Mouse (Mus musculus): ENCODE measurements around the gene Adgrb2.

- TF ChIP-seq POLR2A (IDR thresholded peaks at IDR 0.05; ENCODE audit: control insufficient read depth in 1 of 2, insufficient read depth in 1 of 2, low read depth in 1 of 2, low read length in 2 of 2, poor library complexity in 1 of 2), result no peak
- TF ChIP-seq CTCF (IDR thresholded peaks at IDR 0.05 in 2 of 3, conservative IDR thresholded peaks at IDR 0.05 in 1 of 3; ENCODE audit: control insufficient read depth in 1 of 3, insufficient read depth in 1 of 3, low read depth in 2 of 3, low read length in 3 of 3, poor library complexity in 1 of 3, severe bottlenecking in 1 of 3), result no peak
- no peak for TF ChIP-seq SIN3A (IDR thresholded peaks at IDR 0.05; ENCODE audit: low read length)
- TF ChIP-seq USF1 (IDR thresholded peaks at IDR 0.05; ENCODE audit: low read depth, low read length), result no peak
- TF ChIP-seq MAZ (IDR thresholded peaks at IDR 0.05; ENCODE audit: low read depth, low read length), result no peak
- no peak for TF ChIP-seq SMC3 (IDR thresholded peaks at IDR 0.05; ENCODE audit: low read depth, low read length)
- TF ChIP-seq HCFC1 (IDR thresholded peaks at IDR 0.05; ENCODE audit: low read depth, low read length), result no peak
- no peak for TF ChIP-seq ZC3H11A (IDR thresholded peaks at IDR 0.05; ENCODE audit: low read depth, low read length)
Measured at GRCm38 (mm10) chr4:130005593-130005992, 20.9 kb downstream of the Adgrb2 start.

Data from MEL (cell line).